Mouse (Mus musculus) heart, postnatal 4 days (tissue): Measurements from ENCODE around the gene Fign. TPM values are rescaled to one million over a fixed set of nuclear protein-coding genes. Genes with fewer than 3 reads are reported as not detected.

Source experiments
- DNase-seq: peaks from one replicate; pipeline ENCODE4 v3.0.0; 2021
- total RNA-seq, 2 experiments: library from RNA; stranded (reverse); gene quantifications; 2 replicates each; pipeline ENCODE4 v1.2.3; 2021

Fign gene
- 10 to 100 TPM in 1 of 2 experiments, 1 to 10 TPM in 1; 8.5 to 10.7 TPM for total RNA-seq

- peak; percentile 81 for DNase-seq
Measured at GRCm38 (mm10) chr2:64097937-64098617, at the start of gene Fign. TSS of gene Fign (minus strand) at chr2:64098038.

GRCm38 (mm10) chr2:64133597-64133996, 35.8 kb upstream of the Fign start:
- no peak for DNase-seq

GRCm38 (mm10) chr2:64120495-64120894, 22.7 kb upstream of the Fign start:
- DNase-seq = no peak

- DNase-seq = no peak
Measured at GRCm38 (mm10) chr2:64116613-64117012, 18.8 kb upstream of the Fign start.

GRCm38 (mm10) chr2:64111133-64111532, 13.3 kb upstream of the Fign start:
- DNase-seq = no peak

- no peak for DNase-seq
Measured at GRCm38 (mm10) chr2:64109860-64110259, 12.0 kb upstream of the Fign start.

GRCm38 (mm10) chr2:64108040-64108439, 10.2 kb upstream of the Fign start:
- DNase-seq = no peak

- peak; percentile 64 for DNase-seq
Measured at GRCm38 (mm10) chr2:64098618-64099320, 931 bp upstream of the Fign start.

- DNase-seq = no peak
Measured at GRCm38 (mm10) chr2:64096721-64097411, 972 bp downstream of the Fign start.

- no peak for DNase-seq
Measured at GRCm38 (mm10) chr2:64096176-64096575, 1.7 kb downstream of the Fign start.

- DNase-seq = peak; percentile 10
Measured at GRCm38 (mm10) chr2:64095561-64095960, 2.3 kb downstream of the Fign start.

GRCm38 (mm10) chr2:64093087-64093486, 4.8 kb downstream of the Fign start:
- DNase-seq = no peak

GRCm38 (mm10) chr2:64083853-64084427, 13.9 kb downstream of the Fign start:
- no peak for DNase-seq

GRCm38 (mm10) chr2:64079765-64080164, 18.1 kb downstream of the Fign start:
- no peak for DNase-seq

- no peak for DNase-seq
Measured at GRCm38 (mm10) chr2:64078551-64078950, 19.3 kb downstream of the Fign start.

- no peak for DNase-seq
Measured at GRCm38 (mm10) chr2:64077846-64078245, 20.0 kb downstream of the Fign start.

- peak; percentile 32 for DNase-seq
Measured at GRCm38 (mm10) chr2:64075873-64076272, 22.0 kb downstream of the Fign start.

GRCm38 (mm10) chr2:64074602-64075389, 23.0 kb downstream of the Fign start:
- no peak for DNase-seq

GRCm38 (mm10) chr2:64072158-64072557, 25.7 kb downstream of the Fign start:
- DNase-seq = no peak

GRCm38 (mm10) chr2:64069950-64070695, 27.7 kb downstream of the Fign start:
- peak; percentile 26 for DNase-seq

GRCm38 (mm10) chr2:64065511-64065910, 32.3 kb downstream of the Fign start:
- DNase-seq = no peak
